Mouse (Mus musculus): ENCODE measurements around the gene Edn2.

Gene Edn2

GRCm38 (mm10) chr4:120158714-120159310 is 2.2 kb upstream of the Edn2 start:
- no peak for DNase-seq

- no peak for DNase-seq
These were observed 1.6 kb downstream of the Edn2 start for GRCm38 (mm10) chr4:120162586-120162985.

- peak; percentile 22 to 27 for DNase-seq
These were observed 2.2 kb downstream of the Edn2 start for GRCm38 (mm10) chr4:120163242-120163641.

GRCm38 (mm10) chr4:120164316-120164715 is 3.3 kb downstream of the Edn2 start:
- no peak for DNase-seq

- DNase-seq: no peak
These were observed 6.8 kb downstream of the Edn2 start for GRCm38 (mm10) chr4:120167778-120168177.

GRCm38 (mm10) chr4:120168346-120168745 is 7.3 kb downstream of the Edn2 start:
- no peak for DNase-seq

GRCm38 (mm10) chr4:120170387-120170936 is 9.5 kb downstream of the Edn2 start:
- DNase-seq: no peak

- DNase-seq: peak; percentile 31 to 55
These were observed 11.2 kb downstream of the Edn2 start for GRCm38 (mm10) chr4:120172050-120172684.

- DNase-seq: no peak
These were observed 18.1 kb downstream of the Edn2 start for GRCm38 (mm10) chr4:120179123-120179522.

- no peak for DNase-seq
These were observed 19.5 kb downstream of the Edn2 start for GRCm38 (mm10) chr4:120180535-120180934.

- DNase-seq: peak; percentile 55 to 65
These were observed 23.5 kb downstream of the Edn2 start for GRCm38 (mm10) chr4:120184374-120184991.

- DNase-seq: no peak
These were observed 25.4 kb downstream of the Edn2 start for GRCm38 (mm10) chr4:120186441-120186840.

- peak; percentile 58 to 62 for DNase-seq
These were observed 25.9 kb downstream of the Edn2 start for GRCm38 (mm10) chr4:120186934-120187333.

GRCm38 (mm10) chr4:120188204-120188603 is 27.2 kb downstream of the Edn2 start:
- no peak for DNase-seq

- DNase-seq: no peak
These were observed 27.7 kb downstream of the Edn2 start for GRCm38 (mm10) chr4:120188651-120189161.

GRCm38 (mm10) chr4:120189941-120190340 is 28.9 kb downstream of the Edn2 start:
- DNase-seq: no peak

GRCm38 (mm10) chr4:120191987-120192386 is 31.0 kb downstream of the Edn2 start:
- no peak for DNase-seq

GRCm38 (mm10) chr4:120194026-120194425 is 33.0 kb downstream of the Edn2 start:
- DNase-seq: no peak

- DNase-seq: no peak
These were observed 34.0 kb downstream of the Edn2 start for GRCm38 (mm10) chr4:120194965-120195364.

GRCm38 (mm10) chr4:120199184-120199885 is 38.3 kb downstream of the Edn2 start:
- no peak for DNase-seq

GRCm38 (mm10) chr4:120200551-120201266 is 39.7 kb downstream of the Edn2 start:
- DNase-seq: no peak

- DNase-seq: no peak
These were observed 43.4 kb downstream of the Edn2 start for GRCm38 (mm10) chr4:120204357-120204942.
